Mouse (Mus musculus) heart, adult 2 months (tissue): ENCODE results near the gene Ptpn9. TPM values are rescaled to one million over a fixed set of nuclear protein-coding genes. Genes with fewer than 3 reads are reported as not detected.
A peak's percentile ranks its signal among the peaks of the same experiment; 100 is the strongest.
"Not testable (repeated sequence)": the region's sequence is repeated elsewhere in the genome, so short reads cannot be mapped to it uniquely, and the experiment has no call there.

Source experiments
- DNase-seq, 2 experiments: peaks; one replicate each; pipeline ENCODE4 v3.0.0; 2021
- H3K27ac ChIP-seq: fragments of 200-600 bp; 2 replicates; pipeline ENCODE4 v1.8.1; 2022
- H3K27me3 ChIP-seq: fragments of 200-500 bp; 2 replicates; pipeline ENCODE4 v1.6.1; 2012; ENCODE audit warnings: mild to moderate bottlenecking, low read length, inconsistent platforms, mixed read lengths; ENCODE audit not compliant: control insufficient read depth, insufficient read depth
- H3K36me3 ChIP-seq: fragments of 200-500 bp; 2 replicates; pipeline ENCODE4 v1.6.1; 2012; ENCODE audit warnings: low read length, inconsistent platforms; ENCODE audit not compliant: control insufficient read depth, insufficient read depth
- H3K4me1 ChIP-seq: fragments of 200-500 bp; 2 replicates; pipeline ENCODE4 v1.6.1; 2011; ENCODE audit warnings: low read length; ENCODE audit not compliant: control insufficient read depth, insufficient read depth
- H3K4me3 ChIP-seq: fragments of 200-600 bp; 2 replicates; pipeline ENCODE4 v1.8.1; 2022
- H3K79me2 ChIP-seq: fragments of 200-500 bp; replicated peaks from 2 replicates; pipeline ENCODE4 v1.6.1; 2012; ENCODE audit warnings: mild to moderate bottlenecking, inconsistent platforms, low read length, moderate library complexity, mixed read lengths; ENCODE audit not compliant: control insufficient read depth, insufficient read depth
- H3K9ac ChIP-seq: fragments of 200-500 bp; 2 replicates; pipeline ENCODE4 v1.6.1; 2012; ENCODE audit warnings: low read depth, mild to moderate bottlenecking, control low read depth, inconsistent platforms, low read length, mixed read lengths
- CTCF ChIP-seq: fragments of 200-600 bp; IDR thresholded peaks from 2 replicates; pipeline ENCODE4 v1.8.1; 2022; ENCODE audit warnings: antibody characterized with exemption, mild to moderate bottlenecking, moderate library complexity
- EP300 ChIP-seq: fragments of 200-500 bp; IDR thresholded peaks from 2 replicates; pipeline ENCODE4 v1.6.1; 2011; ENCODE audit warnings: low read depth, low read length, control low read depth; ENCODE audit not compliant: insufficient read depth
- POLR2A ChIP-seq: fragments of 200-500 bp; IDR thresholded peaks from 2 replicates; pipeline ENCODE4 v1.6.1; 2011; ENCODE audit warnings: mild to moderate bottlenecking, low read depth, low read length, control low read depth; ENCODE audit not compliant: insufficient read depth
- WGBS: fragments of 180-500 bp; shearing (Covaris S2); methylation state at CpG from one replicate; pipeline ENCODE4 v1.1.7; 2018; 5-methylcytosine and 5-hydroxymethylcytosine counted together
- intact Hi-C: fragments of 180-260 bp; cut with DNase I; formaldehyde crosslinking; loops from one replicate; pipeline ENCODE4 v1.15.1; 2025
- polyA plus RNA-seq: library from polyadenylated mRNA; depleted of rRNA; stranded (reverse); fragments of >200 nt; gene quantifications from 2 replicates; pipeline ENCODE4 v1.2.3, GENCODE M21; 2012
- total RNA-seq, 2 experiments: library from RNA; stranded (reverse); gene quantifications; 2 replicates each; pipeline ENCODE4 v1.2.3; 2021

The Ptpn9 gene
- total and polyA plus RNA-seq, 3 experiments, result 7.5 to 9.5 (median 8.2) TPM

DNA sequence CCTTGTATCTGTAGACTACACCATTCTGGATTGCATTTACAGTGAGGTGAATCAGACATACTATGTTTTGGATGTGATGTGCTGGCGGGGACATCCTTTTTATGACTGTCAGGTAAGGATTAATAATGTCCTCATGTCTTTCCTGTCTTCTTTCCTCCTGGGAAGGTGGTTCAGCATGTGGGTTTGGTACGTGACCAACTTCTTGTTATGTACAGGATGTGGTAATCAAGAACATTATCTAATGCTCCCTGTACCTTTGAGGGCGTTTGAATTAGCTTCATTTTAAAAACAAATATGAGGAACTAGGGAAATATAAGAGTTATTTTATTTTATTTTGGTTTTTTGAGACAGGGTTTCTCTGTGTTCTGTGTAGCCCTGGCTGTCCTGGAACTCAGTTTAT lies 19.5 kb upstream of the Ptpn9 start:
- H3K79me2 ChIP-seq, result no peaks in the 10 kb centered on the region
- TF ChIP-seq CTCF (no peak), EP300 (no peak), POLR2A (no peak)
- no peaks in the 10 kb centered on the region for H3K27me3 ChIP-seq
- DNase-seq, result no peak
- H3K4me3 ChIP-seq, result no peak overlapping the region
- H3K27ac ChIP-seq, result no peak overlapping the region
- 63% methylated on average over 3 of the region's 3 CpGs for WGBS
- H3K9ac ChIP-seq, result no peak overlapping the region
- intact Hi-C loops, result no loop called here
- no peaks in the 10 kb centered on the region for H3K4me1 ChIP-seq
- H3K36me3 ChIP-seq, result no peaks in the 10 kb centered on the region; the same call in 1 of the 2 replicates

DNA sequence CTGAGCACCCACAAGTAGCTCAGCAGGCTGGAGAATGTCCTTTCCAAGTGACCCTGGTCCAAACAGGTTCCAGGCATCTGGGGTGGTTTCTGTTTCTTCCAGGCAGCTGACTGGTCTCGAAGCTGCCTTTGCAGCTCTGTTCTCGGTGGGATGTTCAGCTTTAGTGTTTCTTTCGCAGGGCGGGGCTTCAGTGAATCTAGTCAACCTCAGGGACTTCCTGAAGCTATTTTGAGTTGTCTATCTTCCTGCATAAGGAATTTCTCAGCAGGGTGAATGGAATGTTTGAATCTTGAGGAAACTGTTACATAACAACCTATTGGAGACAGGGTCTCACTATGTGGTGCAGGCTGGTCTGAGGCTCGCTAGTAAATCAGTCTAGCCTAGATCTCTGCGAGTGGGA lies 14.5 kb upstream of the Ptpn9 start:
- Histone ChIP-seq H3K79me2 (no peaks in the 10 kb centered on the region), H3K4me1 (no peaks in the 10 kb centered on the region), H3K27ac (no peak overlapping the region), H3K27me3 (no peaks in the 10 kb centered on the region), H3K36me3 (no peaks in the 10 kb centered on the region), H3K9ac (no peak overlapping the region), H3K4me3 (no peak overlapping the region)
- TF ChIP-seq CTCF (no peak), POLR2A (no peak), EP300 (no peak)
- 91% methylated on average over 6 of the region's 6 CpGs for WGBS
- intact Hi-C loops, result no loop called here
- DNase-seq, result no peak

DNA sequence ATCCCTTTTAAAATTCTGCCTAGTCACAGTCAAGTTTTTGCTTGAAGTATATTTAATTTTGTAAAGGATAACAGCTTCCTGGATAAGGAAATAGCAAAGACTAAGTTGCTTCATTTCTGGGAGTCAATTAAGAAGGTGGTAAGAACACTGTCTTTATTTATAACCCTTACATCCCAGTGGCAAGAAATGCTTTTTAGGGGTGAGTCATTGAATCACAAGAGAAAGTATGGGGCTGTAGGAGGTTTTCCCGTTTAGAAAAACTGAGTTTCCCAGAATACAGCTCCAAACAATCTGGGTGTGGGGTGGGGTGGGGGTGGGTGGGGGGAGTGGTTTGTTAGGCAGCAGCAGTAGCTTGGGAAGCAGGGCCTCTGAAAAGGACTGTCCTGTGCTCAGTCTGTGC lies 13.2 kb upstream of the Ptpn9 start:
- TF ChIP-seq POLR2A (no peak), EP300 (no peak), CTCF (no peak)
- intact Hi-C loops, result no loop called here
- 41% methylated on average over 1 of the region's 1 CpGs for WGBS

DNA sequence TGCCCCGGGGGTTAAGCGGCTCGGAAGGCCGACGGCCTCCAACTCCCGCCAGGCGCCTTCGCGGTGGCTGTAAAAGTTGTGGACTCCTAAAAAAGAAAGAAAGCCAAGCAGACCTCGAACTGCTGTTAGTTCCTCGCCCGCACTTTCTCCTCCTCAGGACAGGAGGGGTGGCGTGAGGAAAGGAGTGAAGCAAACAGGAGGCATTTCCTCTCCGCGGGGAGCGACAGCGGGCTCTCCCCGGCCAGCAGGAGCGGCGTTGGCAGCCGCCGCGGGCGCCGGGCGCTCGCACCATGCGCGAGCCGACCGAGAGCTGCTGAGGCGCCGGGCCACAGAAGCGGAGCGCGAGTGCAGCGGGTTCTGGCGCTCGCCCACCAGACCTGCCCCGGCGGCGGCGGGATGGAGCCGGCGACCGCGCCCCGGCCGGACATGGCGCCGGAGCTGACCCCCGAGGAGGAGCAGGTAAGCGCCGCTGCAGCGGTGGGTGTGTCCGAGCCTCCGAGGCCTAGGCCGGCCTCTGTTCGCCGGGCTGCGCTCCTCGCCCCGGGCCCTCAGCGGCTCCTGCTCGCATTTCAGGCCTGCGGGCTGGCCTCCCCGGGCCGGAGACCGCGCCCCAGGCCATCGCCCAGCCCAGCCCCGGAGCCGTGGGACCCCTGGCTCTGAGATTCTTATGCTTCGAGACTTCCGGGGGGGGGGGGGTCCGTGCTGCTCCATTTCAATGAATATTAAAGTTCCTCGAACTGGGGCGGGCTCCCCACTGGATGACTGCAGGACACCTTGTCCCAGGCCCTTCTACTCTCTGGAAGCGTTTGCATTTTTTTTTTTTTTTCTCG lies 690 bp downstream of the Ptpn9 start:
- Histone ChIP-seq H3K4me1 (peaks cover 3% of the 10 kb centered on the region), H3K9ac (peak overlapping the region; percentile 99), H3K27me3 (no peaks in the 10 kb centered on the region), H3K36me3 (peaks cover 2% of the 10 kb centered on the region; the same call in 1 of the 2 replicates), H3K79me2 (no peaks in the 10 kb centered on the region; the same call in 1 of the 2 replicates), H3K4me3 (peak overlapping the region; percentile 94), H3K27ac (peak overlapping the region; percentile 80)
- under 1% methylated on average over 80 of the region's 80 CpGs for WGBS
- intact Hi-C loops, result loop anchor here (2.0 to 10.0 kb wide), 2 partner anchors 45 to 61 kb away; partner anchors contain the start of genes Imp3 and Snupn
- TF ChIP-seq EP300 (no peak), POLR2A (no peak), CTCF (no peak)
- peak; percentile 79 to 81 for DNase-seq

More for the DNA sequence above, 13.2 kb upstream of the Ptpn9 start:
- H3K27me3 ChIP-seq, result no peaks in the 10 kb centered on the region
- no peak overlapping the region for H3K4me3 ChIP-seq
- H3K4me1 ChIP-seq, result no peaks in the 10 kb centered on the region
- H3K9ac ChIP-seq, result no peak overlapping the region
- H3K27ac ChIP-seq, result no peak overlapping the region
- no peak for DNase-seq
- no peaks in the 10 kb centered on the region for H3K79me2 ChIP-seq
- H3K36me3 ChIP-seq, result no peaks in the 10 kb centered on the region

DNA sequence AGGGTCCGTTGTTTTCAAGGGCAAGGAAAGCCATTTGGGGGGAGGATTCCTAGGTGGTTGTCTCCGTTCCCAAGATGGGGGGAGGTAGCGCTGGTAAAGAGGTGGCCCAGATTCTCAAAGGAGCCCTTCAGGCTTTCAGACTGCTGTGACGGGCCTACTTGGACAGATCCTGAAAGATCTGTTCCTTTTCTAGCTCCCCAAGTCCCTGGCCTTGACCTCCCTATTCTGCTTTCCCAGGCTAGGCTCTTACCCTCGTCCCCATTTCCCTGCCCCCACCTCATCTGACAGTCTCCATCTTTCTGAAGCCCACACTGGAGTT lies 1.3 kb downstream of the Ptpn9 start:
- no peak for TF ChIP-seq POLR2A
- 1% methylated on average over 5 of the region's 5 CpGs for WGBS
- Histone ChIP-seq H3K4me3 (peak overlapping the region; percentile 94), H3K27me3 (no peaks in the 10 kb centered on the region), H3K27ac (peak overlapping the region; percentile 80), H3K79me2 (no peaks in the 10 kb centered on the region; the same call in 1 of the 2 replicates), H3K36me3 (peaks cover 2% of the 10 kb centered on the region; the same call in 1 of the 2 replicates), H3K9ac (peak overlapping the region; percentile 99), H3K4me1 (peaks cover 3% of the 10 kb centered on the region)
- intact Hi-C loops, result loop anchor here (10.0 kb wide), 1 partner anchor 61 kb away; the partner anchor contains the start of gene Imp3
- peak; percentile 14 to 40 for DNase-seq

DNA sequence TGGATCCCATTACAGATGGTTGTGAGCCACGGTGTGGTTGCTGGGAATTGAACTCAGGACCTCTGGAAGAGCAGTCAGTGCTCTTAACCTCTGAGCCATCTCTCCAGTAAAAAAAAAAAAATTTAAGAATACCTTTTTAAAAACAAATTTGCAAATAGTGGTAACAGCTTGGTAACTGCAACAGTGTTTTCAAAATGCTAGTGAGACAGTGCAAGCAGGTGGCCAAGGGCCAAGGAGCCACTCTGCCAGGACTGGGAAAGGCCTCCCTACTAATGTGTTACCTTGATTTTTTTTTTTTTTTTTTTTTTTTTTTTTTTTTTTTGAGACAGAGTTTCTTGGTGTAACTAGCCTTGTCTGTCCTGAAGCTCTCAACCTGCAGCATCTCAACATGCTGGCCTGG lies 2.5 kb downstream of the Ptpn9 start:
- H3K4me3 ChIP-seq, H3K36me3 ChIP-seq, H3K27me3 ChIP-seq, H3K4me1 ChIP-seq, DNase-seq, H3K27ac ChIP-seq, H3K79me2 ChIP-seq, H3K9ac ChIP-seq: not testable (repeated sequence)
- WGBS, result 87% methylated on average over 1 of the region's 1 CpGs
- intact Hi-C loops, result loop anchor here (10.0 kb wide), 1 partner anchor 62 kb away; the partner anchor contains the start of gene Imp3
